Mouse (Mus musculus) forebrain, embryonic 11.5 days (tissue): Measurements from ENCODE around the gene Cldn17. TPM values are rescaled to one million over a fixed set of nuclear protein-coding genes. Genes with fewer than 3 reads are reported as not detected.

Experiments used
- polyA plus RNA-seq: library from polyadenylated mRNA; unstranded; fragments of >200 nt; fragmentation: Nextera tagmentation; extraction: Ambion mirVana; gene quantifications from 2 replicates; pipeline ENCODE4 v1.2.1, GENCODE M21; 2014

Cldn17 gene
- polyA plus RNA-seq, 1 experiment from 2014 or later, result not detected

Other genes with a start within 250 kb of the Cldn17 start
- gene Grik1, start 216.7 kb downstream of the Cldn17 start, polyA plus RNA-seq, result 1.4 and 1.8 TPM in 2 replicates
- 1.3 and 1.5 TPM in 2 replicates for gene Cldn8, start 56.2 kb upstream of the Cldn17 start, polyA plus RNA-seq
- gene Krtap24-1, start 105.3 kb upstream of the Cldn17 start, polyA plus RNA-seq, result not detected in 2 replicates
- not detected in 2 replicates for gene 2310079G19Rik, start 120.7 kb upstream of the Cldn17 start, polyA plus RNA-seq
- not detected in 2 replicates for gene Krtap26-1, start 140.8 kb upstream of the Cldn17 start, polyA plus RNA-seq
- not detected in 2 replicates for gene Krtap27-1, start 164.7 kb upstream of the Cldn17 start, polyA plus RNA-seq
- gene 2310061N02Rik, start 201.0 kb upstream of the Cldn17 start, polyA plus RNA-seq, result not detected in 2 replicates
- gene Krtap13-1, start 221.9 kb upstream of the Cldn17 start, polyA plus RNA-seq, result not detected in 2 replicates
- gene Krtap13, start 244.7 kb upstream of the Cldn17 start, polyA plus RNA-seq, result not detected in 2 replicates